In the genomic region with DNA sequence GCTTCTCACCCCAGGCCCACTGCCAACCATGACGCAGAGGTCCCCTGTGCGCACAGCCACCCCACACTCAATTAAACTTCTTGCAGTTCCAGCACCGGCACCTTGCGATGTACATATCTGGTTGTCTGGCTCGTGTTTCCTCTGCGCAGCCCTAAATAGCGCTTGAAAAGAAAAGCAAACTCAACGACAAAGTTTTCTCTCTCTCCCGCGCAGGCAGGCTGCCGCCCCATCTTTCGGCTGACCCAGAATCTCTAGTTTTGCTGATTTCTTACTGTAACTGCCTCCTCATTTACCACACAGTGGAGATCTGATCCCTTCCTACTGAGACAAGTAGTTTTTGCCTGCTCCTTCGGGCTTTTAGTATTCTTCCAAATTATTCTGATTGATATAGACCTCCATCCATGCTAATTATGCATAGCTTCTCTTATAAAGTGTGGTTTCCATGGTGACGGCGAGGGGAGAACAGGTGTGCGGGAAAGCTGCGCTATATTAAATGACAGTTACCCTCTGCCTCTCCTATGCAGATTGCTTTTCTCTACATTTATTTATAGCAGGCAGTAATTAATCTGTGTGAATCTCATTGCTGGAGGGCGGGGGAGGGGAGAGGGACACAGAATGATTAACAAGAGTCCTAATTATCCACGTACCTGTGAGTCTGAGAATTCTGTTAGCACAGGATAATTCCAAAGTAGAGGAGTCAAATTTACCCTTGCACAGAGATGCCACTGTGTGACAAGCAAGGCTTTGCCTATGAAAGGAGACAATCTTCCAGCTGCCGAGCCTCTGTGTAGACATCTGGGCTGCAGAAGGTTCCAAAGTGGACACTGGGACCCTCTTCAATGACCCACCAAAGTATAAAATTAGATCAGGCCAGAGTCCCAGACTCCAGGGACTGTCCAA, we compare ENCODE assay signal across 15 mouse cellular contexts.
A peak's percentile ranks its signal among the peaks of the same experiment; 100 is the strongest.
DNase-seq lines count a peak whose midpoint lies in the region; ATAC-seq lines count a peak whose summit lies in the region.
"Had no signal": no experiment of that assay in that cellular context is flagged by ENCODE, and none has a peak within 500 bp of the region (broad histone marks: within the 10 kb centered on the region; RNA-seq: fewer than 3 reads in every experiment).

No protein-coding gene starts in this region.

- H3K36me3 ChIP-seq in neural tube, embryonic 12.5 days: no peaks in the 10 kb centered on the region
- no peaks in the 10 kb centered on the region for H3K36me3 ChIP-seq in kidney, embryonic 15.5 days
- no peaks in the 10 kb centered on the region for H3K36me3 ChIP-seq in liver, embryonic 11.5 days (ENCODE audit: control insufficient read depth, insufficient read depth, low read length)
- H3K36me3 ChIP-seq: heart, embryonic 13.5 days; limb, embryonic 10.5 days; lung, embryonic 15.5 days had no signal

- H3K4me1 ChIP-seq in neural tube, embryonic 12.5 days: peaks cover 16% of the 10 kb centered on the region; the same call in 1 of the 2 replicates
- no peaks in the 10 kb centered on the region for H3K4me1 ChIP-seq in kidney, embryonic 15.5 days
- H3K4me1 ChIP-seq in liver, embryonic 11.5 days (replicated peaks; ENCODE audit: control insufficient read depth, insufficient read depth, low read length): no peaks in the 10 kb centered on the region
- H3K4me1 ChIP-seq: heart, embryonic 13.5 days; limb, embryonic 10.5 days; lung, embryonic 15.5 days had no signal

- no peak overlapping the region for H3K4me2 ChIP-seq in neural tube, embryonic 12.5 days (replicated peaks)
- H3K4me2 ChIP-seq in kidney, embryonic 15.5 days: no peak overlapping the region
- no peak overlapping the region for H3K4me2 ChIP-seq in liver, embryonic 11.5 days
- H3K4me2 ChIP-seq: heart, embryonic 13.5 days; lung, embryonic 15.5 days had no signal

- no peak overlapping the region for H3K27ac ChIP-seq in neural tube, embryonic 12.5 days
- no peak overlapping the region for H3K27ac ChIP-seq in kidney, embryonic 15.5 days
- H3K27ac ChIP-seq in liver, embryonic 11.5 days (ENCODE audit: low read depth, low read length): no peak overlapping the region
- H3K27ac ChIP-seq: heart, embryonic 13.5 days; limb, embryonic 10.5 days; lung, embryonic 15.5 days had no signal

- H3K9ac ChIP-seq in neural tube, embryonic 12.5 days: no peak overlapping the region
- no peak overlapping the region for H3K9ac ChIP-seq in kidney, embryonic 15.5 days
- no peak overlapping the region for H3K9ac ChIP-seq in liver, embryonic 11.5 days (ENCODE audit: low read depth, low read length)
- H3K9ac ChIP-seq: heart, embryonic 13.5 days; lung, embryonic 15.5 days had no signal

- H3K27me3 ChIP-seq in neural tube, embryonic 12.5 days (replicated peaks): no peaks in the 10 kb centered on the region
- H3K27me3 ChIP-seq in kidney, embryonic 15.5 days: no peaks in the 10 kb centered on the region
- no peaks in the 10 kb centered on the region for H3K27me3 ChIP-seq in liver, embryonic 11.5 days (replicated peaks; ENCODE audit: control insufficient read depth, insufficient read depth, low read length)
- H3K27me3 ChIP-seq: heart, embryonic 13.5 days; lung, embryonic 15.5 days had no signal

- H3K9me3 ChIP-seq in neural tube, embryonic 12.5 days: no peaks in the 10 kb centered on the region
- no peaks in the 10 kb centered on the region for H3K9me3 ChIP-seq in kidney, embryonic 15.5 days (replicated peaks)
- H3K9me3 ChIP-seq in liver, embryonic 11.5 days (ENCODE audit: control insufficient read depth, low read length): 0 out of 2 replicates have a peak, but pooled peaks cover 3% of the 10 kb centered on the region
- H3K9me3 ChIP-seq: heart, embryonic 13.5 days; limb, embryonic 10.5 days; lung, embryonic 15.5 days had no signal

- 68% methylated on average over 20 of the region's 20 CpGs for WGBS in neural tube, embryonic 12.5 days
- WGBS in kidney, embryonic 15.5 days: 75% methylated on average over 20 of the region's 20 CpGs
- WGBS in liver, embryonic 11.5 days: 88% methylated on average over 20 of the region's 20 CpGs

- ATAC-seq in frontal cortex, adult (ENCODE audit: low TSS enrichment): peak; percentile 69
- peak; percentile 83 for ATAC-seq in neural tube, embryonic 12.5 days (ENCODE audit: low FRiP score, low read depth)
- ATAC-seq in kidney, embryonic 15.5 days (replicated peaks; ENCODE audit: low FRiP score): no peak; the same call in 1 of the 2 replicates
- ATAC-seq in liver, embryonic 11.5 days (replicated peaks; ENCODE audit: low FRiP score): no peak

- no peak overlapping the region for H3K4me3 ChIP-seq in neural tube, embryonic 12.5 days
- no peak overlapping the region for H3K4me3 ChIP-seq in kidney, embryonic 15.5 days (replicated peaks)
- H3K4me3 ChIP-seq in liver, embryonic 11.5 days (ENCODE audit: low read depth, low read length): no peak overlapping the region
- H3K4me3 ChIP-seq: heart, embryonic 13.5 days; limb, embryonic 10.5 days; lung, embryonic 15.5 days had no signal

- DNase-seq in frontal cortex, postnatal 14 days (ENCODE audit: low spot score in 2 of 2): no peak
- peak; percentile 83 for DNase-seq in brain, embryonic 18.5 days (ENCODE audit: low read depth, low spot score)
- DNase-seq in layer of hippocampus, adult 9-11 months: peak; percentile 84
- DNase-seq in liver, embryonic 11.5 days (ENCODE audit: low spot score): no peak
- DNase-seq in natural killer cell, adult 2 months (ENCODE audit: low spot score in 2 of 2): no peak
- DNase-seq: adrenal gland, postnatal 36 days; cerebellum, postnatal 36 days; kidney, adult 11 months; spleen, adult 18-20 months had no signal

Comparison
In these comparisons a context has a peak if more than half of its experiments do, and no peak if none do; other contexts are left out.
1. ATAC-seq: peak in frontal cortex, adult (single experiment) and neural tube, embryonic 12.5 days (single experiment); none in kidney, embryonic 15.5 days (single experiment) and liver, embryonic 11.5 days (single experiment).
2. DNase-seq: peak in brain, embryonic 18.5 days (single experiment) and layer of hippocampus, adult 9-11 months (single experiment); none in frontal cortex, postnatal 14 days (0 of 2), liver, embryonic 11.5 days (single experiment) and natural killer cell, adult 2 months (0 of 2).